Mouse (Mus musculus) layer of hippocampus, postnatal 36 days (tissue): Measurements from ENCODE around the gene Hps4. TPM values are rescaled to one million over a fixed set of nuclear protein-coding genes. Genes with fewer than 3 reads are reported as not detected.
"Not testable (repeated sequence)": the region's sequence is repeated elsewhere in the genome, so short reads cannot be mapped to it uniquely, and the experiment has no call there.

Experiments
- DNase-seq, 2 experiments: peaks; one replicate each; pipeline ENCODE4 v3.0.0; 2022
- total RNA-seq, 2 experiments: library from RNA; stranded (reverse); gene quantifications; 2 replicates each; pipeline ENCODE4 v1.2.3; 2021

The Hps4 gene
- total RNA-seq, 2 experiments from 2014 or later = 37.4 to 38.7 TPM

GRCm38 (mm10) chr5:112406017-112406416, 63.1 kb downstream of the Hps4 start:
- no peak for DNase-seq

- no peak for DNase-seq
These were observed 66.4 kb downstream of the Hps4 start for GRCm38 (mm10) chr5:112409274-112409673.

GRCm38 (mm10) chr5:112411072-112411471, 68.2 kb downstream of the Hps4 start:
- DNase-seq = no peak

- DNase-seq = peak; percentile 61 to 62
These were observed 68.8 kb downstream of the Hps4 start for GRCm38 (mm10) chr5:112411514-112412335.

GRCm38 (mm10) chr5:112412781-112413180, 69.9 kb downstream of the Hps4 start:
- not testable (repeated sequence) for DNase-seq

DNA sequence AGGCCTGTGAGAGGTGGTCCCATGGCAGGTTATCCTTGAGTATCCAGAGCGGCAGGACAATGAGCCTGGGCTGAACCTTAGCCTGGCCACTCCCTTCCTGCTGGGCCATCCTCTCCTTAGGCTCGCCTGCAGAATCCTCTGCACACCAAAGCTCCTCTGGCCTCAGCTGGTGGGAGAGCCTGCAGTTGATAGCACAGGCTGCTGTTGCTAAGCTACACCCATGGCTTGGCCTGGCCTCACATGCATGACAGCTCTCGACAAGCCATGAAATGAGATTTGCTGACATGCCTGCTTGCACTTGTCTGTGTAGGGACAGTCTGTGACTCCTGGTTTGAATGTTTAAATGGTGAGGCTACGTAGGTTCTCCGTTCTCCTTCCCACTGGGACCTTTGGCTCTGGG, 73.8 kb downstream of the Hps4 start:
- no peak for DNase-seq

GRCm38 (mm10) chr5:112418023-112418422, 75.1 kb downstream of the Hps4 start:
- no peak for DNase-seq

- DNase-seq = no peak
These were observed 76.7 kb downstream of the Hps4 start for GRCm38 (mm10) chr5:112419535-112419934.

GRCm38 (mm10) chr5:112426635-112427034, 83.8 kb downstream of the Hps4 start:
- no peak for DNase-seq

DNA sequence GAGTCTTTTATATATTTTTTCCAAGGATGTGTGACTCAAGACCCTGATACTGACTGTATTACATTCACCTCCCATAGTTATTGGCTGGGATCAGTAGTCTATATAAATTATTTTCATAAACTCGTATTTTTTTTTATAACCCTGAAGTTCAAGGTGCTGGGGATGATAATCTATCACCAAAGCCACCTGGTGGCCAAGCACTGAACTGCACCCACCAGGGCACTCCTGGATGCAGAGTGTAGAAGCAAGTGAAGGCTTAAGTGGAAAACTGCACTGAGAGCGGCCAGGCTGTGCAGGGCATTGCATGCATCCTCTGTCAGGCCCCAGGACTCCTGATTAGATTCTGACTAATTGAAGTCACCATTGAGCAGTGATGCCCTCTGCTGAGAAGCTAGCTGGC, 84.4 kb downstream of the Hps4 start:
- peak in 1 of 2 experiments; percentile 57 for DNase-seq

Other genes starting within 250 kb of the Hps4 start
- under 1 TPM in 1 of 2 experiments, not detected in 1; 0.97 TPM for gene Cryba4, start 90.6 kb upstream of the Hps4 start, total RNA-seq
- gene Crybb1, start 87.3 kb upstream of the Hps4 start, total RNA-seq = 1 to 10 TPM; 4.9 to 6.6 TPM
- gene Tpst2, start 66.4 kb upstream of the Hps4 start, total RNA-seq = 10 to 100 TPM; 37.1 to 43.4 TPM
- gene Tfip11, start 16.7 kb upstream of the Hps4 start, total RNA-seq = 10 to 100 TPM; 40.8 to 42.2 TPM
- gene Srrd, start within 50 bp of the Hps4 start, total RNA-seq = 10 to 100 TPM; 21.9 to 24.8 TPM
- gene Gm6583, start 12.9 kb downstream of the Hps4 start, total RNA-seq = not detected
- gene Asphd2, start 51.8 kb downstream of the Hps4 start, total RNA-seq = 100 to 1,000 TPM; 203 to 211 TPM
- not detected for gene Gm6588, start 106.3 kb downstream of the Hps4 start, total RNA-seq
- gene Sez6l, start 234.1 kb downstream of the Hps4 start, total RNA-seq = 100 to 1,000 TPM; 224 to 226 TPM